Mouse (Mus musculus): ENCODE data around the gene Gm49325. TPM values are rescaled to one million over a fixed set of nuclear protein-coding genes. Genes with fewer than 3 reads are reported as not detected.
A peak's percentile ranks its signal among the peaks of the same experiment; 100 is the strongest.

Gm49325 gene
- polyA plus RNA-seq, 1 experiment from 2014 or later, result 4.9 TPM

- no peak for DNase-seq (ENCODE audit: low spot score)
- TF ChIP-seq CTCF (IDR thresholded peaks at IDR 0.05) (no peak), EP300 (IDR thresholded peaks at IDR 0.05) (no peak)
- Histone ChIP-seq H3K27me3 (replicated peaks; ENCODE audit: insufficient read depth, low read length) (no peaks in the 10 kb centered on the region), H3K9ac (replicated peaks; ENCODE audit: low read depth) (no peak overlapping the region), H3K4me3 (ENCODE audit: low read depth, low read length) (no peak overlapping the region), H3K4me1 (ENCODE audit: insufficient read depth, low read depth, low read length) (no peaks in the 10 kb centered on the region), H3K27ac (ENCODE audit: low read length) (no peak overlapping the region), H3K36me3 (ENCODE audit: insufficient read depth, low read length) (peaks cover 38% of the 10 kb centered on the region), H3K9me3 (ENCODE audit: low read length) (no peaks in the 10 kb centered on the region), H3K4me2 (replicated peaks; ENCODE audit: low read depth, low read length) (no peak overlapping the region)
- 74% methylated on average over 1 of the region's 1 CpGs for WGBS
- ATAC-seq, result no peak
Measured at GRCm38 (mm10) chr10:77647461-77647860, 41.5 kb downstream of the Gm49325 start.

- no peaks in the 10 kb centered on the region for H3K9me3 ChIP-seq (ENCODE audit: low read length)
- no peaks in the 10 kb centered on the region for H3K27me3 ChIP-seq (replicated peaks; ENCODE audit: insufficient read depth, low read length)
- H3K4me2 ChIP-seq (replicated peaks; ENCODE audit: low read depth, low read length), result no peak overlapping the region
- H3K4me3 ChIP-seq (ENCODE audit: low read depth, low read length), result no peak overlapping the region
- no peak overlapping the region for H3K27ac ChIP-seq (ENCODE audit: low read length)
- WGBS, result 79% methylated on average over 8 of the region's 8 CpGs
- H3K36me3 ChIP-seq (ENCODE audit: insufficient read depth, low read length), result peaks cover 38% of the 10 kb centered on the region
- DNase-seq (ENCODE audit: low spot score) (no peak), ATAC-seq (no peak)
- no peak overlapping the region for H3K9ac ChIP-seq (replicated peaks; ENCODE audit: low read depth)
- TF ChIP-seq EP300 (IDR thresholded peaks at IDR 0.05) (no peak), CTCF (IDR thresholded peaks at IDR 0.05) (no peak)
- H3K4me1 ChIP-seq (ENCODE audit: insufficient read depth, low read depth, low read length), result no peaks in the 10 kb centered on the region
Measured at GRCm38 (mm10) chr10:77647901-77648300, 41.9 kb downstream of the Gm49325 start.

GRCm38 (mm10) chr10:77652046-77652445 lies 46.0 kb downstream of the Gm49325 start:
- WGBS, result 83% methylated on average over 9 of the region's 9 CpGs
- TF ChIP-seq EP300 (IDR thresholded peaks at IDR 0.05) (no peak), CTCF (IDR thresholded peaks at IDR 0.05) (no peak)
- Histone ChIP-seq H3K4me2 (replicated peaks; ENCODE audit: low read depth, low read length) (no peak overlapping the region), H3K9ac (replicated peaks; ENCODE audit: low read depth) (no peak overlapping the region), H3K27ac (ENCODE audit: low read length) (no peak overlapping the region), H3K27me3 (replicated peaks; ENCODE audit: insufficient read depth, low read length) (no peaks in the 10 kb centered on the region), H3K4me1 (ENCODE audit: insufficient read depth, low read depth, low read length) (no peaks in the 10 kb centered on the region), H3K36me3 (ENCODE audit: insufficient read depth, low read length) (no peaks in the 10 kb centered on the region), H3K4me3 (ENCODE audit: low read depth, low read length) (no peak overlapping the region), H3K9me3 (ENCODE audit: low read length) (no peaks in the 10 kb centered on the region)
- ATAC-seq (no peak), DNase-seq (ENCODE audit: low spot score) (no peak)

GRCm38 (mm10) chr10:77658286-77658994 lies 52.4 kb downstream of the Gm49325 start:
- no peak overlapping the region for H3K4me3 ChIP-seq (ENCODE audit: low read depth, low read length)

GRCm38 (mm10) chr10:77663949-77664665 lies 58.1 kb downstream of the Gm49325 start:
- no peaks in the 10 kb centered on the region for H3K9me3 ChIP-seq (ENCODE audit: low read length)
- no peaks in the 10 kb centered on the region for H3K36me3 ChIP-seq (ENCODE audit: insufficient read depth, low read length)
- no peak overlapping the region for H3K4me2 ChIP-seq (replicated peaks; ENCODE audit: low read depth, low read length)
- TF ChIP-seq EP300 (IDR thresholded peaks at IDR 0.05) (no peak), CTCF (IDR thresholded peaks at IDR 0.05) (no peak)
- no peak overlapping the region for H3K4me3 ChIP-seq (ENCODE audit: low read depth, low read length)
- H3K4me1 ChIP-seq (ENCODE audit: insufficient read depth, low read depth, low read length), result no peaks in the 10 kb centered on the region
- no peak for ATAC-seq
- H3K9ac ChIP-seq (replicated peaks; ENCODE audit: low read depth), result no peak overlapping the region
- no peak for DNase-seq (ENCODE audit: low spot score)
- WGBS, result 40% methylated on average over 43 of the region's 43 CpGs
- no peaks in the 10 kb centered on the region for H3K27me3 ChIP-seq (replicated peaks; ENCODE audit: insufficient read depth, low read length)
- H3K27ac ChIP-seq (ENCODE audit: low read length), result no peak overlapping the region

More at GRCm38 (mm10) chr10:77658286-77658994, 52.4 kb downstream of the Gm49325 start:
- Histone ChIP-seq H3K9ac (replicated peaks; ENCODE audit: low read depth) (no peak overlapping the region), H3K9me3 (ENCODE audit: low read length) (no peaks in the 10 kb centered on the region), H3K36me3 (ENCODE audit: insufficient read depth, low read length) (no peaks in the 10 kb centered on the region), H3K27me3 (replicated peaks; ENCODE audit: insufficient read depth, low read length) (no peaks in the 10 kb centered on the region), H3K27ac (ENCODE audit: low read length) (peak overlapping the region; percentile 66), H3K4me1 (ENCODE audit: insufficient read depth, low read depth, low read length) (0 out of 2 replicates have a peak, but pooled peaks cover 2% of the 10 kb centered on the region), H3K4me2 (replicated peaks; ENCODE audit: low read depth, low read length) (no peak overlapping the region)
- ATAC-seq (peak; percentile 95), DNase-seq (ENCODE audit: low spot score) (peak; percentile 79)
- no peak for TF ChIP-seq EP300 (IDR thresholded peaks at IDR 0.05)
- no peak for TF ChIP-seq CTCF (IDR thresholded peaks at IDR 0.05)
- 41% methylated on average over 15 of the region's 15 CpGs for WGBS

- Histone ChIP-seq H3K4me2 (replicated peaks; ENCODE audit: low read depth, low read length) (no peak overlapping the region), H3K4me3 (ENCODE audit: low read depth, low read length) (no peak overlapping the region), H3K36me3 (ENCODE audit: insufficient read depth, low read length) (no peaks in the 10 kb centered on the region), H3K9ac (replicated peaks; ENCODE audit: low read depth) (no peak overlapping the region), H3K27ac (ENCODE audit: low read length) (no peak overlapping the region), H3K9me3 (ENCODE audit: low read length) (no peaks in the 10 kb centered on the region), H3K4me1 (ENCODE audit: insufficient read depth, low read depth, low read length) (no peaks in the 10 kb centered on the region), H3K27me3 (replicated peaks; ENCODE audit: insufficient read depth, low read length) (no peaks in the 10 kb centered on the region)
- ATAC-seq, result 0 out of 2 replicates have a peak, but pooled peaks have one; percentile 14
- TF ChIP-seq CTCF (IDR thresholded peaks at IDR 0.05) (no peak), EP300 (IDR thresholded peaks at IDR 0.05) (no peak)
- no peak for DNase-seq (ENCODE audit: low spot score)
- WGBS, result 66% methylated on average over 8 of the region's 8 CpGs
Measured at GRCm38 (mm10) chr10:77666342-77666741, 60.3 kb downstream of the Gm49325 start.

All from lung, postnatal 0 days (tissue).